Mouse (Mus musculus) right cerebral cortex, postnatal 14 days (tissue): Measurements from ENCODE around the gene Sprr1b.
"Not testable (repeated sequence)": the region's sequence is repeated elsewhere in the genome, so short reads cannot be mapped to it uniquely, and the experiment has no call there.

ENCODE experiments used
- DNase-seq: peaks from one replicate; pipeline ENCODE4 v3.0.0; 2022

Gene Sprr1b

GRCm38 (mm10) chr3:92438689-92439088 lies at the start of gene Sprr1b:
Gene Sprr1b (minus strand): TSS chr3:92438789.
- DNase-seq = no peak

GRCm38 (mm10) chr3:92486307-92486706 lies 47.7 kb upstream of the Sprr1b start:
- no peak for DNase-seq

GRCm38 (mm10) chr3:92485863-92486262 lies 47.3 kb upstream of the Sprr1b start, which contains the start of gene Sprr1a:
Gene Sprr1a (minus strand): TSS chr3:92485895.
- no peak for DNase-seq

- not testable (repeated sequence) for DNase-seq
These were observed 42.7 kb upstream of the Sprr1b start for GRCm38 (mm10) chr3:92481249-92481648.

GRCm38 (mm10) chr3:92470111-92470510 lies 31.5 kb upstream of the Sprr1b start:
- no peak for DNase-seq

- no peak for DNase-seq
These were observed 28.8 kb upstream of the Sprr1b start for GRCm38 (mm10) chr3:92467424-92467823.

GRCm38 (mm10) chr3:92466576-92466975 lies 28.0 kb upstream of the Sprr1b start:
- no peak for DNase-seq

GRCm38 (mm10) chr3:92458620-92459019 lies 20.0 kb upstream of the Sprr1b start, which contains the start of gene Sprr3:
Gene Sprr3 (minus strand): TSS chr3:92458720.
- no peak for DNase-seq

GRCm38 (mm10) chr3:92455151-92455550 lies 16.6 kb upstream of the Sprr1b start:
- DNase-seq = no peak

- no peak for DNase-seq
These were observed 1.6 kb upstream of the Sprr1b start for GRCm38 (mm10) chr3:92440177-92440576.

- DNase-seq = no peak
These were observed 6.3 kb downstream of the Sprr1b start, which contains the start of gene Sprr2k for GRCm38 (mm10) chr3:92432282-92432681. Gene Sprr2k (plus strand): TSS chr3:92432582.

GRCm38 (mm10) chr3:92429323-92429722 lies 9.3 kb downstream of the Sprr1b start, which contains the start of gene Gm9774:
Gene Gm9774 (minus strand): TSS chr3:92429423.
- DNase-seq = no peak

- DNase-seq = no peak
These were observed 20.8 kb downstream of the Sprr1b start, which contains the start of gene Sprr2j-ps for GRCm38 (mm10) chr3:92417782-92418181. Gene Sprr2j-ps (plus strand): TSS chr3:92418082.

- DNase-seq = no peak
These were observed 30.9 kb downstream of the Sprr1b start, which contains the start of gene Sprr2i for GRCm38 (mm10) chr3:92407691-92408090. Gene Sprr2i (plus strand): TSS chr3:92407991.

GRCm38 (mm10) chr3:92394301-92394700 lies 44.3 kb downstream of the Sprr1b start:
- no peak for DNase-seq
